Mouse (Mus musculus) forebrain, embryonic 10.5 days (tissue): ENCODE measurements around the gene Sh3bp5l. TPM values are rescaled to one million over a fixed set of nuclear protein-coding genes. Genes with fewer than 3 reads are reported as not detected.
A peak's percentile ranks its signal among the peaks of the same experiment; 100 is the strongest.

ENCODE experiments used
- DNase-seq: peaks from one replicate; pipeline ENCODE4 v3.0.0-alpha.2; 2017; ENCODE audit warnings: low spot score; ENCODE audit errors: extremely low spot score
- H3K27ac ChIP-seq: fragments of 300-500 bp; sonication (generic); 2 replicates; pipeline ENCODE4 v1.5.1; 2016; ENCODE audit warnings: mild to moderate bottlenecking
- H3K27me3 ChIP-seq: fragments of 300-500 bp; sonication (generic); 2 replicates; pipeline ENCODE4 v1.6.1; 2016; ENCODE audit warnings: mild to moderate bottlenecking; ENCODE audit not compliant: poor library complexity, severe bottlenecking
- H3K36me3 ChIP-seq: fragments of 300-500 bp; sonication (generic); replicated peaks from 2 replicates; pipeline ENCODE4 v1.6.1; 2016; ENCODE audit warnings: mild to moderate bottlenecking, moderate library complexity
- H3K4me1 ChIP-seq: fragments of 300-500 bp; sonication (generic); 2 replicates; pipeline ENCODE4 v1.6.1; 2016
- H3K4me3 ChIP-seq: fragments of 300-500 bp; sonication (generic); 2 replicates; pipeline ENCODE4 v1.5.1; 2016; ENCODE audit warnings: mild to moderate bottlenecking, moderate library complexity
- H3K9me3 ChIP-seq: fragments of 300-500 bp; sonication (generic); 2 replicates; pipeline ENCODE4 v1.6.1; 2016; ENCODE audit warnings: mild to moderate bottlenecking, moderate library complexity
- WGBS: fragments of 180-500 bp; shearing (Covaris S2); methylation state at CpG from one replicate; pipeline ENCODE4 v1.1.7; 2016; 5-methylcytosine and 5-hydroxymethylcytosine counted together
- polyA plus RNA-seq: library from polyadenylated mRNA; unstranded; fragments of >200 nt; fragmentation: Nextera tagmentation; extraction: Ambion mirVana; gene quantifications from 2 replicates; pipeline ENCODE4 v1.2.1, GENCODE M21; 2016

The Sh3bp5l gene
- 39.8 and 40.9 TPM in 2 replicates for polyA plus RNA-seq

GRCm38 (mm10) chr11:58330276-58331148, at the start of gene Sh3bp5l, which contains the start of gene Zfp672:
Gene Sh3bp5l, plus strand, starts transcription at chr11:58330724.
Gene Zfp672, minus strand, starts transcription at chr11:58330339.
- peak; percentile 91 for DNase-seq
- Histone ChIP-seq H3K4me3 (peak within 1 kb of the TSS; percentile 85), H3K4me1 (peaks cover 30% of the 10 kb centered on the region), H3K36me3 (peaks cover 53% of the 10 kb centered on the region), H3K9me3 (no peaks in the 10 kb centered on the region; the same call in 1 of the 2 replicates), H3K27me3 (no peaks in the 10 kb centered on the region), H3K27ac (peak within 1 kb of the TSS; percentile 93)
- under 1% methylated on average over 52 of the region's 52 CpGs for WGBS

GRCm38 (mm10) chr11:58281970-58282496, 48.5 kb upstream of the Sh3bp5l start:
- no peak for DNase-seq
- Histone ChIP-seq H3K27me3 (no peaks in the 10 kb centered on the region), H3K36me3 (no peaks in the 10 kb centered on the region), H3K4me1 (no peaks in the 10 kb centered on the region), H3K4me3 (no peak overlapping the region), H3K9me3 (no peaks in the 10 kb centered on the region), H3K27ac (no peak overlapping the region)
- 87% methylated on average over 13 of the region's 13 CpGs for WGBS

GRCm38 (mm10) chr11:58282518-58282917, 48.0 kb upstream of the Sh3bp5l start:
- Histone ChIP-seq H3K4me3 (no peak overlapping the region), H3K27ac (no peak overlapping the region), H3K27me3 (no peaks in the 10 kb centered on the region), H3K36me3 (no peaks in the 10 kb centered on the region), H3K4me1 (no peaks in the 10 kb centered on the region), H3K9me3 (no peaks in the 10 kb centered on the region)
- WGBS, result 91% methylated on average over 5 of the region's 5 CpGs
- DNase-seq, result no peak

GRCm38 (mm10) chr11:58289992-58290682, 40.4 kb upstream of the Sh3bp5l start:
- WGBS, result 82% methylated on average over 9 of the region's 9 CpGs
- Histone ChIP-seq H3K27me3 (no peaks in the 10 kb centered on the region), H3K36me3 (no peaks in the 10 kb centered on the region), H3K9me3 (no peaks in the 10 kb centered on the region), H3K4me1 (no peaks in the 10 kb centered on the region), H3K27ac (no peak overlapping the region), H3K4me3 (no peak overlapping the region)
- no peak for DNase-seq

- H3K4me1 ChIP-seq, result no peaks in the 10 kb centered on the region
- H3K27me3 ChIP-seq, result no peaks in the 10 kb centered on the region
- no peak overlapping the region for H3K27ac ChIP-seq
- no peaks in the 10 kb centered on the region for H3K9me3 ChIP-seq
- WGBS, result 84% methylated on average over 4 of the region's 4 CpGs
- H3K36me3 ChIP-seq, result no peaks in the 10 kb centered on the region
- H3K4me3 ChIP-seq, result no peak overlapping the region
- DNase-seq, result no peak
These were observed 39.7 kb upstream of the Sh3bp5l start for GRCm38 (mm10) chr11:58290812-58291211.

DNA sequence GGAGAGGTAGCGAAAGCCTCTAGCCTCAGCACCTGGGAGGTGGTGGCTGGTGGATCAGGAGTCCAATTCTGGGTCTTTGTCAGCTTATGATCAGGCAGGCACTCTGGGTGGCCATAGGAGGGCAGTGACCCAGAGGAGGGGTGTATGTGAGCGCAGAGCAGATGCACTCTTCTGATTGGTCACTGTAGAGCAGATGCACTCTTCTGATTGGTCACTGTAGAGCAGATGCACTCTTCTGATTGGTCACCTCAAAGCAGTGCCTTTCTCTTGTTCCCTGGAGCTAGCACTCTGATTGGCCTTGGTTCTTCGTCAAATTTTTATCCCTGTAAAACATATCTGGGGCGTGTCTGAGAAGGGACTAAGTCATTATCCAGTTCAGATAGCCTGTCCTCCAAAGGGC, 37.7 kb upstream of the Sh3bp5l start:
- Histone ChIP-seq H3K27ac (no peak overlapping the region), H3K36me3 (no peaks in the 10 kb centered on the region), H3K4me3 (no peak overlapping the region), H3K9me3 (no peaks in the 10 kb centered on the region), H3K27me3 (no peaks in the 10 kb centered on the region), H3K4me1 (0 out of 2 replicates have a peak, but pooled peaks cover 7% of the 10 kb centered on the region)
- WGBS, result 62% methylated on average over 4 of the region's 4 CpGs
- no peak for DNase-seq

GRCm38 (mm10) chr11:58297396-58297795, 33.1 kb upstream of the Sh3bp5l start:
- H3K36me3 ChIP-seq, result no peaks in the 10 kb centered on the region
- H3K9me3 ChIP-seq, result no peaks in the 10 kb centered on the region
- no peak overlapping the region for H3K4me3 ChIP-seq
- no peak overlapping the region for H3K27ac ChIP-seq
- no peaks in the 10 kb centered on the region for H3K27me3 ChIP-seq
- 53% methylated on average over 6 of the region's 6 CpGs for WGBS
- peaks cover 14% of the 10 kb centered on the region; the same call in 1 of the 2 replicates for H3K4me1 ChIP-seq
- no peak for DNase-seq

DNA sequence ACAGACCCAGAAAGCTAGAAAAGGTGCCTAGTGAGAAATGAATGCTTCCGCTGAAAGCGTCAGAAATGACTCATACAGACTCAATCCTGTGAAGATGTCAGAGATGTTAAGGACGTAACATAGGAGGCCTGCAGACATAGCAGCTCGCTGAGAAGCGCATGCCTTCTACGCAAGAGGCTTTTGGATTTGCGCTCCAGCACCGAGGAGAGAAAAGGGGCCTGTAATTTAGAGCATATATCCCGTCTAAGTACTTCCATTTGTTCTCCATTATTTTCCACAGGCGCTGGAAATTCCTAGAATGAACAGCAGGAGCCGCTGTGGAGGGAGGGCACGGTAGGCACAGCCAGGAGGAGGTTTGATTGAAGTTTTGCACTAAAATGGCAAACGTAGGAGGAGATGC, 29.5 kb upstream of the Sh3bp5l start:
- H3K27me3 ChIP-seq, result no peaks in the 10 kb centered on the region
- peak overlapping the region; percentile 63 for H3K27ac ChIP-seq
- no peaks in the 10 kb centered on the region for H3K9me3 ChIP-seq
- H3K36me3 ChIP-seq, result no peaks in the 10 kb centered on the region
- peaks cover 20% of the 10 kb centered on the region for H3K4me1 ChIP-seq
- H3K4me3 ChIP-seq, result peak overlapping the region; percentile 60
- 14% methylated on average over 13 of the region's 13 CpGs for WGBS
- DNase-seq, result peak; percentile 77

GRCm38 (mm10) chr11:58301837-58302754, 28.4 kb upstream of the Sh3bp5l start:
- Histone ChIP-seq H3K4me3 (peak overlapping the region; percentile 60), H3K27me3 (no peaks in the 10 kb centered on the region), H3K9me3 (no peaks in the 10 kb centered on the region), H3K27ac (peak overlapping the region; percentile 88), H3K4me1 (peaks cover 28% of the 10 kb centered on the region), H3K36me3 (no peaks in the 10 kb centered on the region)
- peak; percentile 100 for DNase-seq
- under 1% methylated on average over 36 of the region's 36 CpGs for WGBS

DNA sequence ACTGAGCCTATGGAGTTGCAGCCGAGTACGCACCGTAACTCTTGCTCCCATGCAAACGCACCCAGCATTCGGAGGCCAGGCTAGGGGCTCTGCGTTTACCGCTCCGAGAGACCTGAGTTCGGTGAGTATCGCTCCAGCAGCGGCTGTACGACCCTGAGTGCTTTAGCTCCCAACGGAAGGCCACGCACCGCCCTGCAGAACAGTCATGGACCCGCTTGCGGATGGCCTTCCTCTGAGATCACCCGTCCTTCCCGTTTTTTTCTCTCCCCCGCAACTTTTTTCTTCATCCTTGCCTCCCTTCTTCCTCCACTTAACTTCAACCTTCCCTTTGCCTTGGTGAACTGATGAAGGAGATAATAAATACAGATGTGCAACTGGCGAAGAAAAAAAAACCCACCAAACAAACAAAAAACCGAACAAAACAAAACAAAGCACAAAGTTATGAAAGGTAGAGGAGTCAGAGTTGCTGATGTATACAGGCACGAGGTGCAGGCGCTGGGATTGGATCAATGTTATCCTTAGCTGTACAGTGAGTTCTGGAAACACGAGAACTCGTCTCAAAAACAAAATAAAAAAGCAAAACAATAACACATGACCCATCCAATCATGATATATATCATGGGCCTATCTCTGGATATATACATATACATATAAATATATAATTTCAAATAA, 27.6 kb upstream of the Sh3bp5l start:
- Histone ChIP-seq H3K4me3 (peak overlapping the region; percentile 60), H3K9me3 (no peaks in the 10 kb centered on the region), H3K27me3 (no peaks in the 10 kb centered on the region), H3K27ac (peak overlapping the region; percentile 88), H3K4me1 (peaks cover 32% of the 10 kb centered on the region), H3K36me3 (no peaks in the 10 kb centered on the region)
- no peak for DNase-seq
- WGBS, result 1% methylated on average over 26 of the region's 26 CpGs

DNA sequence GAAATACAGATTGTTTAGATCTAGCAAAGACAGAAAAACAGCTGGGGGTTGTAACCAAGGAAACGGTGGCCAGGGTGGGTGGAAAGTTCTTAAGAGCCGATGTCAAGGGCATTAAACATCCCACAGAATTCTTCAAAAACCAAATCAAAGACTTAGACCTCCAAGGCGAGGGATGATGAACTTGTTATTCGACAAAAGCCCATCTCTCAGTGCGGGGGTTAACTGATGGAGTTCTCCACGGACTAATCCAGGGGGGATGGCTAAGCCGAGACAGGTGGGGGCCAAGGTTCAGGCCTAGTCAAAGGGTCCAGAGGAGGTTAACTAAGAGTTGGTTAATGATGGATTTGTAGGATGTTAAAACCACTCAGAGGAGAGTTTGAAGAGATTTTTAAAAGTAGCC, 26.9 kb upstream of the Sh3bp5l start:
- DNase-seq, result peak; percentile 20
- WGBS, result 18% methylated on average over 7 of the region's 7 CpGs
- Histone ChIP-seq H3K27me3 (no peaks in the 10 kb centered on the region), H3K9me3 (no peaks in the 10 kb centered on the region), H3K36me3 (0 out of 2 replicates have a peak, but pooled peaks cover under 1% of the 10 kb centered on the region), H3K4me3 (peak overlapping the region; percentile 60), H3K4me1 (peaks cover 36% of the 10 kb centered on the region), H3K27ac (0 out of 2 replicates have a peak overlapping the region, but pooled peaks have one; percentile 35)
